Mouse (Mus musculus): ENCODE data around the gene Megf6.

DNA sequence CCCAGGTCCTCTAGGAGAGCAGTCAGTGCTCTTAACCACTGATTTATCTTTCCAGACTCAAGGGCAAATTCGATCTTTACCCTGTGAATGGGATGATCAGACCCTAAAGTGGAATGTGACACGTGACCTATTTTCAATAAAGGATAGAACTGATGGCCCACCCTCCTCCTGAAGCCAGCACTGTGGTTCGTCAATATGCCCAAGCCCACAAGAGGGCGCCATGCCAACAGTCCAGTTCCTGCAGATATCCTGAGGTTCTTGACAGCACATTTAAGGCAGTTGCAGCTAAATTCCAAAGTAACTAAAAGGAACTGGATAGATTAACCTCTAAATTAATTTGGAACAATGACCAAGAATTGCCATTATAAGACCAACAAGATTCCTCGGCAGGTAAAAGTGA is 3.5 kb upstream of the Megf6 start:
- TF ChIP-seq CHD2 (IDR thresholded peaks at IDR 0.05; ENCODE audit: low read depth, low read length) = no peak
- no peak for TF ChIP-seq ZNF384 (IDR thresholded peaks at IDR 0.05; ENCODE audit: low read depth, low read length)
- TF ChIP-seq HCFC1 (IDR thresholded peaks at IDR 0.05; ENCODE audit: borderline replicate concordance, insufficient read depth, low read length) = no peak
- TF ChIP-seq ZC3H11A (IDR thresholded peaks at IDR 0.05; ENCODE audit: borderline replicate concordance, low read depth, low read length) = no peak
